Mouse (Mus musculus) embryonic fibroblast, embryonic 13.5 days (primary cell): ENCODE measurements around the gene Tiparp. TPM values are rescaled to one million over a fixed set of nuclear protein-coding genes. Genes with fewer than 3 reads are reported as not detected.

Experiments
- H3K27ac ChIP-seq: 2 replicates; pipeline ENCODE4 v1.5.1; 2012; ENCODE audit warnings: low read length, control low read depth, inconsistent platforms; ENCODE audit not compliant: insufficient read depth
- H3K4me1 ChIP-seq: 2 replicates; pipeline ENCODE4 v1.6.1; 2011; ENCODE audit warnings: low read length; ENCODE audit not compliant: control insufficient read depth, insufficient read depth
- H3K4me3 ChIP-seq: 2 replicates; pipeline ENCODE4 v1.5.1; 2011; ENCODE audit warnings: mild to moderate bottlenecking, control low read depth, low read length; ENCODE audit not compliant: insufficient read depth
- CTCF ChIP-seq: IDR thresholded peaks from 2 replicates; pipeline ENCODE4 v1.5.1; 2011; ENCODE audit warnings: mild to moderate bottlenecking, control low read depth, low read length, moderate library complexity, borderline replicate concordance; ENCODE audit not compliant: insufficient read depth
- POLR2A ChIP-seq: IDR thresholded peaks from 2 replicates; pipeline ENCODE4 v1.6.1; 2011; ENCODE audit warnings: low read depth, mild to moderate bottlenecking, control low read depth, low read length, moderate library complexity
- polyA plus RNA-seq: library from polyadenylated mRNA; stranded (reverse); fragments of >200 nt; gene quantifications from 2 replicates; pipeline ENCODE4 v1.2.4, GENCODE M21; 2011; ENCODE audit warnings: low read depth; ENCODE audit not compliant: missing spikeins, insufficient read length

The Tiparp gene
- 38.7 and 44.9 TPM in 2 replicates for polyA plus RNA-seq

GRCm38 (mm10) chr3:65527691-65528601 is at the start of gene Tiparp:
Gene Tiparp (plus strand): TSS chr3:65528410.
- TF ChIP-seq POLR2A (peak; percentile 98), CTCF (no peak)
- H3K4me1 ChIP-seq = no peaks in the 10 kb centered on the region
- peak within 1 kb of the TSS; percentile 68 for H3K4me3 ChIP-seq
- H3K27ac ChIP-seq = peak within 1 kb of the TSS; percentile 90

GRCm38 (mm10) chr3:65480676-65481075 is 47.5 kb upstream of the Tiparp start:
- TF ChIP-seq CTCF = no peak
- TF ChIP-seq POLR2A = no peak
- Histone ChIP-seq H3K4me1 (peaks cover 7% of the 10 kb centered on the region), H3K27ac (no peak overlapping the region), H3K4me3 (no peak overlapping the region)

DNA sequence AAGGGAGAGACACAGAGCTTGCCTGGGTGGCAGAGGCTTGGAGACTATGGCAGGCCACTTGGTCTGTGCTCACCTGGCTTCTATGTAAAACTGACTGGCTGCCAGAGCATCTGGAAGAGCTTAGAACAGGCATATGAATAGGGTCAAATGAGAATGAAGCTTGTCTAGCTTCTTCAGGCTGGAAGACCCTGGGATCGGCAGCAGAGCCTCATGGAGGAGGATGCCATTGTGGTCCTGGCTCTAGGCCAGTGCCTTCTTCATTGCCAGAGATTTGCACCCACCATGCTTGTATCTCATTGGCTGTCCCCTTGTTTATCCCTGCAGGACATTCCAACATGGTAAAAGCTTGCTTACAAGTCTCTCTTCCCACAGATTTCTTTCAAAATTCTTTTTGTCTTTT is 45.9 kb upstream of the Tiparp start:
- no peak for TF ChIP-seq POLR2A
- no peak for TF ChIP-seq CTCF
- no peak overlapping the region for H3K4me3 ChIP-seq
- peak overlapping the region; percentile 80 for H3K27ac ChIP-seq

GRCm38 (mm10) chr3:65482698-65483407 is 45.4 kb upstream of the Tiparp start:
- peaks cover 7% of the 10 kb centered on the region for H3K4me1 ChIP-seq
- no peak overlapping the region for H3K4me3 ChIP-seq
- TF ChIP-seq CTCF (no peak), POLR2A (no peak)
- H3K27ac ChIP-seq = peak overlapping the region; percentile 62

More for the DNA sequence above, 45.9 kb upstream of the Tiparp start:
- H3K4me1 ChIP-seq = peaks cover 7% of the 10 kb centered on the region

DNA sequence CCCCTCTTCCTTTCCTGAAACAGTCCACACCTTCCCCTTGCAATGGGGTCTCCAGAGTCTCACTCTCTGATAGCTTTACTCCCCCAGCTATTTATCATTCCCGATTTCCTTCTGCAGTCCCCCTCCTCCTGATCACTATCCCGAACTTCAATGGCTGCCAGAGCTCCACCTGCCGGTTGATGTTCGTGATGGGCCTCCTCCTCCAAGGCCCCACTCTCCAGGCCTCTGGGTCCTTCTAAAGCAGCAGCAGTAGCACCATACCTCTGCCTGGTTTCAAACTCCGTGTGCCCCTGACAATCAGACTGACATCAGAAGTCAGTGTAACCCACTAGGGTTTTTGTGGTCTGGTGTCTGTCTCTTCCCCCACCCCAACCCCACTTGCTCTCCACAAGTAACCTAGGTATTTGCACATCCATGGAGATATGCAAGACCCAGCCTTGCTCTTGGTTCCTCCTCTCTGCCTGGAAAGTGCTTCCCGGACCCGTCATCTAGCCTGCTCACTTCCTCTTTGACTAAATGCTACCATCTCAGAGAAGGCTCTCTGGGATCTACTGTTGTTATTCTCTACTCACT is 44.0 kb upstream of the Tiparp start:
- TF ChIP-seq POLR2A (no peak), CTCF (no peak)
- no peak overlapping the region for H3K4me3 ChIP-seq
- no peak overlapping the region for H3K27ac ChIP-seq
- peaks cover 6% of the 10 kb centered on the region for H3K4me1 ChIP-seq

GRCm38 (mm10) chr3:65487419-65488088 is 40.7 kb upstream of the Tiparp start:
- no peak for TF ChIP-seq CTCF
- Histone ChIP-seq H3K4me1 (no peaks in the 10 kb centered on the region), H3K4me3 (no peak overlapping the region), H3K27ac (no peak overlapping the region)

DNA sequence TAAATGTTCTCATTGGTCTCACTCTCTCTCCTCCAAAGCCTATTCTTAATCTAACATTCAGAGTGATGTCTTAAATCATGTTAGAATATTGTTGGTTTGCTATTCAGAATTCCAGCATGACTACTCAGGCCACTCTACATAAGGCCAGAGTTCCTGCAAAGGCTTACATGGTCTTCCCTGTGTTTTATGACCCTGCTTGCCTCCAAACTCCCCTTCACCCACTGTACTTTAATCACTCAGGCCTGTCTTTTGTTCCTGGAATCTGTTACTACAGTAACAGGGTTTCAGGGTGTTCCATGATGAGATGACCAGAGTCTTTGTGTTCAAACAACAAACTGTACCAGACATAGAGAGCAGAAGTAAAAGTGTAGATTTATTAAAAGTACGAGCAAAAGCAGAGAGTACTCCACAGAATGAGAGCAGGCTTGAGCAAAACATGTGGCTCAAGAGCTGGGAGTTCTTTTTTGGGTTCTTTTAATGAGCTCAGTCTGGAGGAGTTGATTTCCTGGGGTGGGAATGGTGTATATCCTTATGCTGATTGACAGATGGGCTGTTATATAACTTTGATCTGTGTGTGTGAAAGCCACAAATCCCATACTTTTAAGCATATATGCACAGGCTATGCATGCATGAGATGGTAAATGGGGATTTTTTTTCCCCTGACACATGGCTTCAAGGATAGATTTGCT is 39.5 kb upstream of the Tiparp start:
- no peak overlapping the region for H3K27ac ChIP-seq
- TF ChIP-seq CTCF (no peak), POLR2A (no peak)
- H3K4me3 ChIP-seq = no peak overlapping the region
- H3K4me1 ChIP-seq = no peaks in the 10 kb centered on the region

DNA sequence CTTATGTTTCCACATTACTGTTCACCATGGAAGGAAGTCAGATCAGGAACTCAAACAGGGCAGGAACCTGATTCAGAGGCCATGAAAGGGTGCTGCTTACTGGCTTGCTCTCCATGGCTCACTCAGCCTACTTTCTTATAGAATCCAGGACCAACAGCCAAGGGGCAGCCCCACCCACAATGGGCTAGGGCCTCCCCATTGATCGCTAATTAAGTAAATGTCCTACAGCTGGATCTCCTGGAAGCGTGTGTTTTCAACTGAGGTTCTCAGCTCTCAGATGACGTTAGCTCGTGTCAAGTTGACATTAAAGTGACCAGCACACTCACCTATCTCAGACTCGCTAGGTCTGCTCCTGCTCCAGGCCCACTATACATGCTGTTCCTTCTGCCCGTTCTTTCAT is 38.6 kb upstream of the Tiparp start:
- Histone ChIP-seq H3K4me1 (no peaks in the 10 kb centered on the region), H3K27ac (no peak overlapping the region), H3K4me3 (no peak overlapping the region)
- TF ChIP-seq POLR2A (no peak), CTCF (no peak)

DNA sequence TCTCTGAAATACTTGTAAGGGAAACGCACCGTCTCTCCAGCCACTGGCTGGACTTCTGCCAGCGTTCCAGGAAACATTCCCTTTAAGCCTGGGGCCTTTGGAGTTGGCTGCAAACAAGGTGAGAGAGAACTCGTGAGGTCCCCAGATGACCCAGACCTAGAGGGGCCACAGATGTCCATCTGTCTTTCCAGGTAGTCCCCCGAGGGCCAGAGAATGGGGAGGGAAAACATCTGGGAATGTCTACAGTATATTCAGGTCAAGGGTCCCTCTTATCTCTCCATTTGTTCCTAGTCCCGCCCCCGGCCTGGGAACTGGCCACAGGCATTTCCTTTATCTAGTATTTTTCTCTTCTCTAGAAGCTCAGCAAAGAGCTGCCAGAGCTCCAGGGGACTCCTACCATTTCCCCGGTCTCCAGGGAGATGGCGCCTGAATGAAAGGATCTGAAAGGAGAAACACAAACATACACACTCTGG is 33.9 kb upstream of the Tiparp start:
- Histone ChIP-seq H3K4me3 (no peak overlapping the region), H3K27ac (no peak overlapping the region), H3K4me1 (no peaks in the 10 kb centered on the region)
- no peak for TF ChIP-seq POLR2A
- TF ChIP-seq CTCF = no peak
